Mouse (Mus musculus): ENCODE measurements around the gene Gm20696.

Gm20696 gene

DNA sequence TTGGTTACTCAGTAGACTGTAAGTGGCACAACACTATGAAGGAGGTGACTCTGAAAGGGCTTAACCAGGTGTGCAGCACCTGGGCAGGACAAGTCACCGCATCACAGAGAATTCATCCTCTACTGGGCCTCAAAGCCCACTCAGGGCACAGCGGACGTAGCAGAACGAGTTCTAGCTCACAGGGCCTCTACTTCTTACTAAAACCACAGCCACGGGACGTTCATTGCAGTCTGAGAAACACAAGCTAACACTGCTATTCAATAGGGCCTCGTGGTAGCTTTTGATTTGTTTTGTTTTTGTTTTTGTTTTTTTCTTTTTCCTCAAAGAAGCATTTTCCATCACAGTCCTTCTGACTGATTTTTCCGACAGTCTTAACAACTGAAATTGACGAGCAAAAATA, 233.6 kb downstream of the Gm20696 start:
- no peak for DNase-seq

DNA sequence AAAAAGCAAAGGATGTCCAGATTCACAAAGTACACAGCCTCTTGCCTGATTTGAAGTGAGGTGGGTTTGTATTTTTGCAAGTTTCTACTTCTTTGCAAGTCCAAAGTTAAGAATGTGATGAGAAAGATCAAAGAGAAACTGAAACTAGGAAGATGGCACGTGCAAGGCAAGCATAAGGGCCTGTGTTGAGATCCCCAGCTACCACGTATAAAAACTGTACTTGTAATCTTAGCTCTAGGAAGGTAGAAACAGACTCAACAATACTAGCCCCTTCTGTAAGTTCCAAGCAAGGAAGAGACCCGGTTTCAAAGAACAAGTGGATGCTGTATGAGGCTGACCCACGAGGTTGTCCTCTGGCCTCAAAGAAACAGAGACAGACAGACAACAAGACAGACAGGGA, 234.7 kb downstream of the Gm20696 start:
- no peak for DNase-seq

DNA sequence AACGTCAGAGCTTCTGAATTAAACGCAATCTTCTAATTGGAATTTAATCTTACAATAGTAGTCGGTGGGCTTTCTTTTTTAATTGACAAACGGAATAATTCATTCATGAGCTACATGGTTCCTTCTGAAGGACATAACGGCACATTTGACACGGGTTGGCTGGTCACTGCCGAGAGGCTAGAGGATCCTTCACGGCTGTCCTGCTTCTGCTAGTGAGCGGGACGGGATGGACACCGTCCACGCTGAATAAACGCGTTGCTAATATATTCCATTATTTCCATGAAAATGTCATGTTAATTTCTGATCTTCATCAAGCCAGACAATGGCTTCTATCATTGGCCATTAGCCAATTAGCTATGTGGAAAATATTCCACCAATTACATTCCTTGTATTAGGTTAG, 236.0 kb downstream of the Gm20696 start:
- DNase-seq = no peak

DNA sequence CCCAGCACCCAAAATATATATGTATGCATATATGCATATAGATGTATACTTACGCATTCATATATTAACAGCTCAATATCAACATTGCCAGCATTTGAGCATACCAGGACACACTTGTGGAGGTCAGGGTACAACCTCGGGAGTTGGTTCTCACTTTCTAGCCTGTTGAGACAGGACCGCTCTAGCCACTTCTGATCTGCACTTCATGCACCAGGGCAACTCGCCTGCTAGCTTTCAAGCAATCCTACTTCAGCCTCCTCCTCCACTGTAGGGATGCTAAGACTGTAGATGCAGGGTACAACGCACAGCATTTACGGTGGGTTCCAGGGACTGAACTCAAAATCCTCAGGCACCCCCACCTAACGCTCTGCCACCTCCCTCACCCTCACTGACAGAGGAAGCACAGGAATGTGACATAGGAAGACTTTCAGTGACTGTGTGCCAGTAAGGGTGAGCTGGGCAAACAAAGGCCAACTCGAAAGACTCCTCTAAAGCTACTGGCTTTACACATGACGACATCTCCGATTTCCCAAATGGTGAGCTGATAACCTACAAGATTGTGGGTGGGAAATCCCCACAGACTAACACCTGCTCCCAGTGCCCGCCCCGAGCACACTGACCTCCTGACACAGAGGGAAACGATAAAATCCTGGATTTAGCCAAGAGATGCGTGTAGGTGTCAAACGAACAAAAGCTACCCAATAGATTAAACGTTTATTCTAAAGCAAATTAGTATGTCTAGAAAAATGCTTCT, 237.0 kb downstream of the Gm20696 start:
- no peak for DNase-seq

DNA sequence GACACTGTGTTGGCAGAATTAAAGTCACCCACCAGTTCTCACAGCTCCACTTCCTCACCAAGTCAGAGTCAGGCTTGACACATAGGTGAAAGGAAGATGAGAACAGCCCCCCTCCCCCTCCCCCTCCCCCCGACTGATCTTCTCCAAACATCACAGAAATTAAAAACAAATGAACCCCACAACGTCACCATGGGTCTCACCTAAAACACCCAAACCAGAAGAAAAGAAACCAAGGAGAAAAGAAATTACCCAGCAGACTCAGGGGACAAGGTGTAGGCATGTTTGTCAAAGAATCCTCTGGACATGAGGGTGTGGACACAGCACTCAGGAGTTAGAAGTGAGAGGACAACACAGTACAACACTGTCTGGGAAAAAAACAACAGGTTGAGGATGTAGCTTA, 237.6 kb downstream of the Gm20696 start:
- no peak for DNase-seq

DNA sequence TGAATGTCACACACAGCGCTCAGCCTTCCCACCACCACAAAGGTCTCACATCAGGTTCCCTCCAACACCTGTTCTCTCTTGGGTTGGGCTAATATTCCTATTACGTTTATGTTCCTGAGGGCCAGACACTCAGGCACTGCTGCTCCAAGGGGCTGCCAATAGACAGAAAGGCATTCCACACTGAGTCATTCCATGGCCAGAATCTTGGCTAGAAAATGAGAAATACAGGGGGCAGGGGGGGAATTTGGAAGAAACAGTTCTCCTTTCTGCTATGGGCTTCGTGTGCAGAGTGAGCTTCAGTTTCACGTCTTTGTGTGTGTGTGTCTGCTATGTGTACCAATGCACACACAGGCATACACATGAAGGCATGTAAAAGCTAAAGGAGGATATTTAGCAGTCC, 239.3 kb downstream of the Gm20696 start:
- DNase-seq = no peak

DNA sequence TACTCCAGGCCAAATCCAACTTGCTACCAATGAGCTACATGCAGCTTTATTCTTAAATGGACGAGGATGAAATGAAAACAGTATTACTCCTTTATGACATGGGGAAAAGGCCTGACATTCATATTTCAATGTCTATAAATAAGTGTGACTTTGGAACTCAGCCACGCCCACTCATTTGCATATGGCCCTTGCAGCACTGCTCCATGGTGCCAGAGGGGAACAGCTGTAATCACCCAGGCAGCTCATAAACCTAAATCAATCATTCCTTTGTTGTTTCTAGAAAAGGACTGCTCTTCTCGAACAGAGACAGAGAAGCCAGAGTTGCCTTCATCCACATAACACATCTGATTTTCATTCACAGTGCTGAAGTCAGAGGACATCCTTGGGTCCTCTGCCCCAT, 241.6 kb downstream of the Gm20696 start:
- peak in 1 of 2 experiments; percentile 14 for DNase-seq

DNA sequence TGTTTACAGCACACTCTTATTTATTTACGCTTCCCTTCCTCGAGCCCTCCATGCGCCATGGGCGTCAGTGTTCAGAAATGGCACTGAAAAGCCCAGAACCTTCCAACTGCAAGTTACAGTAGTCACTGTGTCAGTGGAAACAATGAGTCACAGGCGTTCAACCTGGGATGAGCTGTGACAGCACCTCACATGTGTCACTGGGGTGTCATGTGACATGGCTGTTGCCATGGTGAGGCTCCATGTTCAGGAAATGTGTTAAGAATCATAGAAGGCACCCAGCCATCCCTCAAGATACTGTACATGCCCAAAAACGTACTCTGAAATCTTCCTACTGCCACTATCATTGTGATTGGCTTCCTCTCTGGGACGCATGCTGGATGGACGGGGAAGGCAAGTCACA, 245.9 kb downstream of the Gm20696 start:
- DNase-seq = no peak

DNA sequence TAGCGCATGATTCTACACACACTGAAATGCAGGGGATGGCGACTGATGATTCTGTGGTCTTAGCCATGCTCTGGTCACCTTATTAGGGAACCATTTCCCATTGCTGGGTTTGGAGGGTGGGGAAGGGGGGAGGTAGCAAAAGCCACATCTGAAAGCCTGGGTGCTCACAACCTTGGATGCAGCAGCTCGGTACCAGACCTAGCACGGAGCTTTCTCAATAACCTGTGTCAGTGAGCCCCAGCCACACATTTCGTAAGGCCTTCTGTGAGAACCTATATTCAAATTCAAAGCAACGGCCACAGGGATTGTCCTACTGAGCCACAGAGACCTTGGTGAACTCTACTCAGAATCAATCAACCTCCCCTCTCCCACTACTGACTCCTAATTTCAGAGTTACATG, 254.0 kb downstream of the Gm20696 start:
- DNase-seq = no peak

DNA sequence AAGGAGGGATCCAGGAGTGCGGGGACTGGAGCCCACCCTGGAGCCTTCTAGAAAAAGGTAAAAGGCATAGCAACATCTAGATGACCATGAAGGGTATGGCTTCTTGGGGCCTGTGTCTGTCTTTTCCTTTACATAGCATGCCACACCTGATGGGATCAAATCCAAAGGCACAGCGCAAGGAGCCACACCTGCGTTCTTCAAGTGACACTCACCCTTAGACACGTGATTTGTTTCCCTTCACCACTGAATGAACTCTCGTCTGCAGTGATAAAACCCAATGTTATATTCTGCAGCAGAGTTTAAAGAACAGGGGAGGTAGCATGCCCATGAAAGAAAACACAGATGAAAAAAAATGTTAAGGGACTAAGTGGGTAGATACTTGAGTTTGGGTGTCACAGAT, 257.0 kb downstream of the Gm20696 start:
- DNase-seq = no peak

DNA sequence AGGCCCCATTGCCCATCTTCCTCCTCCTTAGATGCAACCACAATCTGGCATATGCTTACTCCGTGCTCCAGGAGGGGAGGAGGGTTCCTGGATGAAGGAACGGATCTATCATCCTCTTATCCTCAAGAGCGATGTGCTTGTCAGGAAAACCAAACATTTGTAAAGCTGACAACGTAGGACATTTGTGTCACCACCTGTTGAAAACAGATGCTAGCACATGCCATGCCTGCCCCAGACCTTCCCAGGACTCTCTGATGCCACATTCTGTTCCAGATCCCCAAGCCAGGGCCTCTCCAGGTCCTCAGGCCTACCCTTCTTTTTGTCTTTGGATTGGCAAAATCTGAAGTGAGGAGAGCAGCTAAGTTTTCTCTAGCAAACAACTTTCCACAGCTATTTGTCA, 257.7 kb downstream of the Gm20696 start:
- DNase-seq = no peak

DNA sequence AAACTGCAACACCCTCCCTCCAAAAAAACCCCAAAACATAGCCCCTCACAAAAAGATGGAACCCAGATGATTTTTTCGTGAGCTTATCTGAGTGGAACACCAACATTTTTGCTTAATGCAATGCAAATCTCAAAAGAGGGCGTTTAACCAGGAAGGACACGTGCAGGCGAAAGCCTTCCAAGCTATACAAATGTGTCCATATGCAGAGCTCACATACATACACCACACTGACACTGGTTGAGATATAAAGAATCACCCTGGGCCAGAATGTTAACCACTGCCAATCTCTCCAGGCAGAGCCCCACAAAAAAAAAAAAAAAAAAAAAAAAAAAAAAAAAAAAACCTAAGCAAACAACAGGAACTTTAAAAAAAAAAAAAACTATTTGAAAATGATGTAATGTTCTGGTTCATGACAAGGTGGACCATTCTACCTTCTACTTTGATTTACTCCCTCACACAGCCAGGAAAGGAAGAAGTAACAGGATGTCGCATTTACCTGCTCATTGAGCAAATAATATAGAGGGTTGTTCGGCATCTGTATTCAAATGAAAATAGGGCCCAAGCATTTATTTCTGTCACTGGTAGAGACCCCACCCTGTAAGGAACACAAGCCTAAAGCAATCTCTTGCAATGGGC, 262.7 kb downstream of the Gm20696 start:
- no peak for DNase-seq

DNA sequence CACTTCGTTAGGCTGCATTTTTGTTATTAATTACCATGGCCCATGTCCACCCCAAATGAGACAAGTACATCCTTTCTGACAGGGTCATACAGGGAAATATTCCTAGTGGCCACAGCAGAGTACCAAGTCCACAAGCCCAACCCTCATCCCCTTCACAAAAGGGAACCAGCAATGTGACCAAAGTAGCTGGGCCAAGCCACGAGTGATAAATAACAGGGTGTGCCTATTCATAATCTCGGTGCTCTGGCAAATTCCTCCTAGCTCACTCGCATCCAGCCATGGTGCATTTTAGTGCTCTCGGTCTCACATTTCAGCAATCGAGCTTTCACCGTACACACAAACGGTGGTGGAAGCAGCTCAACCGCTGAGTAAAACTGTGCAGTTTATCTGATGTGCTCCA, 263.7 kb downstream of the Gm20696 start:
- no peak for DNase-seq

DNA sequence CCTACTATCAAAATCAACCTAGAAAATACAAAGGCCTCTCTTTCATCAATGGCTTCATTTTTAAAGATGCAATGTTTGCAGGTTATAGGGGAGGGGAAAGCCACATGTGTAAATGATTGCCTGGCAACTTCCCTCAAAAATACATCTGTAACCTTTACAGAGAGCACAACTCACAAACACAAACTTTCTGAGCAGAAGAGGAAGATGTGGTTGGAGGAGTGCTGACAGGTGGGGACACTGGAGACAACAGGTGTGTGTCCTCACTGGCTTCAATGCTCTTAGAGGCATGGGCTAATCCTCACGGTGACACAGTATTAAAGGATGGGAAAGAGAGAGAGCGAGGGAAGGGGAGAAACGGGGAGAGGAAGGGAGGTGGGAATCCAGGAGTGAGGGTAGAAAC, 264.2 kb downstream of the Gm20696 start:
- DNase-seq = no peak

DNA sequence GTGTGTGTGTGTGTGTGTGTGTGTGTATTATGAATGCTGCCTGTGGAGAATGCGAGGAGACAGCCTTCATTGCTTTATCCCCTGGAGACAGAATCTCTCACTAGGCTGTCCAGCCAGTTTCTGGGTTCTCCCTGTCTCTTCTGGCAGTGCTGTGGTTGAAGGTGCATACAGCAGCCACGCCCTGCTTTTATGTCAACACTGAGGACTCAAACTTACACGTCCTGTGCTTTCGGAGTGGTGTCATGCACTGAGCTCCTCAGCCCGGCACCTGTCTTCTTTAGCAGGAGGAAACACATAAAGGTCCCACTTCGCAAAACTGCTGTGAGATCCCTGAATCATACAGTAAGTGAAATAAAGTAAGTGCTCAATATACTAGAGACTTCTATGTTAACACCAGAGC, 264.8 kb downstream of the Gm20696 start:
- DNase-seq = no peak

DNA sequence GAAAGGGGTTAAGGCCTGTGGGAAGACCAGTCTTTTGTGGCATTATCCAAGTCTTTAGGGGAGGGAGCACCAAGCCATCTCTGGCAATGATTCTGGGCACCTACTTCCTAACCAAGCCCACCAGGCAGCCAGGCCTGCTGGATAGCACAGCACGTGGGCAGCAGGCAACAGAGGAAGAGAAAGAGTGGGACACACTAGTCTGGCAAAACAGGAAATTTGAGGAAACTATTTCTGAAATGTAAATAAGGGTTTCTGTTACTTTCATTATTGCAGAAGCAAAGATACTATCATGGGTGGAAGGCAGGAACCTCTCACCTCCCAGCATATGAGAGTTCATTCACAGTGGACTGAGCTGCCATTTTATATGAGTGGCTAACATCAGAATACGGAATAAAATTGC, 265.4 kb downstream of the Gm20696 start:
- no peak for DNase-seq

DNA sequence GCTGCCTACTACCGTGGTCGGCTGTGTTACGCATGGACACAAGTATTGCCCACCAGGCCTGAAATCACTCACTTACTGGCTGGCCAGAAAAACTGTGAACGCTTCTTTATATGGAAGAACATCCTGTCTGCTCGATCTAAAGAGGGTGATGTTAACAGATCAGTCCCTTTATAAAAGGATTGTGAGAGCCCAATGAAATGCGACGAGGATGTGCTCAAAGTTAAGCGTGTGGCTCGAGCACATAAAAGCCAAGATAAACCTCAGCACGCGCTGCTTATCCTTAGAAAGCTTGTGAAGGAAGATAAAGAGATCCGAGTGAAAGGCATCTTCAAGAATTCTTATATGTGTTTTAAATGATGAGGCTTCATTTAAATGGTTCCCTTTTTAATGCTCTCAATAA, 270.9 kb downstream of the Gm20696 start:
- no peak for DNase-seq

DNA sequence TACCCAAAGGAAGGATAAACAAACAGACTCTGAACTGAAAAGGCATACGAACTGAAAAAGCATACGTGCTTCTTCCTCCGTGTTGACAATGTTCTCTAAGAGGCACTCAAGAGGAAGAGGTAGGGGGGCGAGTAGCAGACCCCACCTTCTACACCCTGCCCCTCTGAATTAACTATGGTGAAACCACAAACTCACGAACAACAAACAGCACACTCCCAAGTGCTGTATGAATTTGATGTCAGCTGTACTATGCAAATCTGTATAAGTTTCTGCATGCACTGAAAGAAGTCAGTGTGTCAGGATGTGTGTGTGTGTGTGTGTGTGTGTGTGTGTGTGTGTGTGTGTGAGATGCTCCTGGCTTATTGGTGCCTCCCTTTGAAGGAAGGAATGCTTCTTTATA, 271.8 kb downstream of the Gm20696 start:
- no peak for DNase-seq

DNA sequence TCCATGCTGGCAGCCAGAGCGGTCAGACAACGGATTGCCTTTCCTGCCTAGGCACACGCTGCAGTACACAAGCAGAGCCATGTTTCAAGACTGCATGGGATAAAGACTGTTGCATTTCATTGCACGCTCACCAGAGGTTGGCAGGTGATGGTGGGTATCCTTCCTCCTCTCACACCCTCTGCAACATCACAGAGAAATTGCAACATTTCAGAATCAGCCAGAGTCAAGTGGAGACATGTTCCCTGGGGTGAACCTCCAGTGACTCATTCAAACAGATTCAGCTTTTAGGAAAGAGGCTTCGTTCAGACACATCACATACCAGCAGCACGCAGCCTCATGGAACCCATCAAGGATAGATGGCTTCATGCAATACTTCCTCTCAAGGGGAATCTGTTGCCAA, 274.1 kb downstream of the Gm20696 start:
- no peak for DNase-seq

DNA sequence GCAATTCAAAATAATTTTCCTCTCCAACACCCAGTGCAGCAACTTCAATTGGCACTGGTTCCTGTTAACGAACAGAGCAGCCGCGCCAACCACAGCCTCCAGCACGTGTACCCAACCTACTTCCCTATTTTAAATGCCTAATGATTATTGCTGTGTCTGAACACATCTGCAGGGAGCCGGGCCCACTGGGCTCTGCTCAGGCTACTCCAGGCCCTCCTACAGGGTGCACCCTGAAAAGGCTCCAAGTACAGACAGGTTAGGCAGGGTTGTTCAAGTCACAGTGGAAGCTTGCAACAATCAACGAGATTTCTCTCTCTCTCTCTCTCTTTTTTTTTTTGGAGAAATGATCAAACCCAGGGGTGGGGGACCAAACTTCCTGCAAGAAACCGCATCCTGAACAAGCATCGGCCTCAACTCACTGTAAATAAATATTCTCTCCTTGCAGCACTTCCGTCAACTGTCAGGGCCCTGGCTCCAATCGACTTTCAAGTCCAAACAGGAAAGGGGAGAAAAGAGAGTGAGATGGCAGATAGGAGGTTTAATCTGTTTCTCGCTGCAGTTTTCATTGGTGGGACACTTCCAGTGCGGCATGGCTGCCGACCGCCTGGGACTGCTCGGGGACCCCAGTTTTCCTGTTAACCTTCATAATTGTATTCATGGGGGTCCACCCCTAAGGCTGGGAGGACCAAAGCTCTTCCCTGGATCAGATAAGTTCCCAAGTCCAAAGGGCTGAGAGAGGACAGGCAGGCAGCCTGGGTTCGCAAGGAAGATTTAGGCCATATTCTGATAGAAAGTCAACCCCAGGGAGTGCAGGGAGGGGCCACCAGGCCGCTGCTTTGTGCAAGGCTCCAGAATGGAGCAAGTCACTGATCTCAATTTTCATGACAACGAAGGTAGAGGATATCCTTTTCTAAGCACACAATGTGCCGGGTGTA, 277.6 kb downstream of the Gm20696 start:
- peak; percentile 23 to 36 for DNase-seq

DNA sequence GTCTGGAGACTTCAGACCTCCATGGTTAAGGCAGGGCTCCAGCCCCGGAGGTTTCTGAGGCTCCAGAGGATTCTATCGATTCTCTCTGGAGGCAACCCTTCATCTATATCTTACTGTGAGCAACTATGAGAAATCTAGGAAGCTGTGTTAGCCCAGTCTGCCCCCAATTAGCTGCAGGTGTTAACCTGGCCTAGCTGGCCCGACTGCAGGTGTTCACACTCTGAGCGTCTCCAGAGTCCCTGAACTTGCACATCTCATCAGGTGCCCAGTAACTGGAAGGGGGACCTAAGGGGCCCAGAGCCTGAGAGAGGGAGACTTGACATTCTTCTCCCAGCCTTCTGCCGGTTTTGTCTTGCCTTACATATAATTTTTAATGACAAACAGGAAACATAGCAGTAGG, 278.6 kb downstream of the Gm20696 start:
- no peak for DNase-seq

DNA sequence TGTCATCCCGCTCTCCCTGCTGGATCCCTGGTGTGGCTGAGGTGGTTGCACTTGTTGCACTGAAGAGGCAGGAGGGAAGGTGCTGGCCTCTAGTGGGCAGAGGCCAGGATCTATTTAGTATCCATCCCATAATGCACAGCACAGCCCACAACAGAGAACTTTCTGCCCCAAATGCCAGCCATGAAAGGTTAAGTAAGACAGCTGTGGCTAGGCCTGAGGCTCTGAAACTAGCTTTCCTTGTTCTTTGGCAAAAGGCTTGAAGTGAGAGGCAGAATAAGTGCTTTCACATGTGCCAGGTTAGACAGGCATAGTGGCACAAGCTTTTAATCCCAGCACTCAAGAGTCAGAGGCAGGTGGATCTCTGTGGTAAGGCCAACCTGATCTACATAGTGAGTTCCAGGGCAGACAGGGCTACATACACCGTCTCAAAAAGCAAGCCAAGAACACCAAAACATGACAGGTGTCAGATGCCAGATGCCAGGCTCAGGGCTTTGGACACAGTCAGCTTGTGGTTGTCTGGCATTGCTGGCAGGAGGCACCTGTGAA, 281.5 kb downstream of the Gm20696 start:
- peak; percentile 20 to 52 for DNase-seq

DNA sequence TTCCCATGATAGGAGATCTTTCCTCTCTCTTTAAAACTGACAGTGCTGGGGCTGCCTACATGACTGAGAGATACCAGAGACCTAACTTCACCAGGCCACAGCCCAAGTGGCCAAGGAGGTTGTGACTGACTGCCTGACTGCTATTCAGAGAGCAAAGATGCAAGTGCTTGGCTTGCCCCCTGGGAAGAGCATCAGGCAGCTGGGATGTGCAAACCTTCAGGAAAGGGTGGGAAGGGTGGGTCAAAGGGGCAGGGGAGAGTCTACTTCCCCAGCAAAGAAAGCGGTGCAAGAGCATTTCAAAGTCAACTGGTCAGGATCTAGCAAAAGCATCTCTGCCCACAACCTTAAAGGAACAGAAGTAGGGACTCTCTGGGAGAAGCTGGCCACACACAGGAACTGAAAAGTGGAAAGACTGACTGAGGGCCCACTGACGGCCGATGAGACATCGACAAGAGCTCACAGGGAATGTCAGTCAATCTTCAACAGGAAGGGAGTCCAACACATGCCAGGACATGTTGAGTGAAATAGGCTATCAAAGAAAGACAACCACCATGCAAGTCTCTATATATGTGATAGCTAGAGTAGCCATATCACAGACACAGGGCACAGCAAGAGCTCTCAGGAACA, 282.6 kb downstream of the Gm20696 start:
- no peak for DNase-seq
